Mouse (Mus musculus) urinary bladder, postnatal 14 days (tissue): ENCODE results near the gene Spata20.

Source experiments
- DNase-seq: peaks from one replicate; pipeline ENCODE4 v3.0.0; 2021; ENCODE audit warnings: low spot score

Gene Spata20

GRCm38 (mm10) chr11:94451091-94451773 is 34.7 kb downstream of the Spata20 start:
- DNase-seq, result no peak

GRCm38 (mm10) chr11:94449886-94450285 is 36.1 kb downstream of the Spata20 start:
- DNase-seq, result no peak

GRCm38 (mm10) chr11:94449239-94449638 is 36.7 kb downstream of the Spata20 start:
- no peak for DNase-seq

GRCm38 (mm10) chr11:94447017-94447416 is 39.0 kb downstream of the Spata20 start:
- no peak for DNase-seq

- no peak for DNase-seq
These were observed 40.7 kb downstream of the Spata20 start for GRCm38 (mm10) chr11:94445300-94445699.

- no peak for DNase-seq
These were observed 41.1 kb downstream of the Spata20 start for GRCm38 (mm10) chr11:94444829-94445228.

- no peak for DNase-seq
These were observed 44.2 kb downstream of the Spata20 start for GRCm38 (mm10) chr11:94441752-94442151.

- no peak for DNase-seq
These were observed 44.9 kb downstream of the Spata20 start for GRCm38 (mm10) chr11:94441122-94441521.

GRCm38 (mm10) chr11:94440421-94440820 is 45.6 kb downstream of the Spata20 start:
- DNase-seq, result no peak

GRCm38 (mm10) chr11:94429011-94429651 is 56.8 kb downstream of the Spata20 start:
- no peak for DNase-seq
